Mouse (Mus musculus) gastrocnemius, postnatal 14 days (tissue): Measurements from ENCODE around the gene Nsun4. TPM values are rescaled to one million over a fixed set of nuclear protein-coding genes. Genes with fewer than 3 reads are reported as not detected.

Experiments used
- DNase-seq: peaks from one replicate; pipeline ENCODE4 v3.0.0; 2021; ENCODE audit warnings: mixed read lengths
- intact Hi-C: fragments of 180-260 bp; cut with DNase I; formaldehyde crosslinking; loops from one replicate; pipeline ENCODE4 v1.15.1; 2025; ENCODE audit warnings: low total_unique reads
- total RNA-seq, 2 experiments: library from RNA; stranded (reverse); gene quantifications; 2 replicates each; pipeline ENCODE4 v1.2.3; 2021

The Nsun4 gene
- total RNA-seq, 2 experiments from 2014 or later: 12.7 to 13.9 TPM

GRCm38 (mm10) chr4:115989382-115989781 is 64.3 kb downstream of the Nsun4 start:
- DNase-seq: no peak
- intact Hi-C loops: no loop called here

GRCm38 (mm10) chr4:115987858-115988530 is 65.7 kb downstream of the Nsun4 start:
- DNase-seq: no peak
- intact Hi-C loops: no loop called here

- no peak for DNase-seq
- intact Hi-C loops: no loop called here
Measured at GRCm38 (mm10) chr4:115987436-115987835, 66.2 kb downstream of the Nsun4 start.

GRCm38 (mm10) chr4:115984967-115985366 is 68.7 kb downstream of the Nsun4 start:
- intact Hi-C loops: no loop called here
- DNase-seq: no peak

- peak; percentile 77 for DNase-seq
- intact Hi-C loops: no loop called here
Measured at GRCm38 (mm10) chr4:115984111-115984510, 69.6 kb downstream of the Nsun4 start.

Other genes starting within 250 kb of the Nsun4 start
- 1 to 10 TPM; 2.8 to 3.4 TPM for gene Mob3c, start 225.8 kb downstream of the Nsun4 start, total RNA-seq
- 10 to 100 TPM; 23.8 to 25.4 TPM for gene Mknk1, start 214.7 kb downstream of the Nsun4 start, total RNA-seq
- gene Kncn, start 169.5 kb downstream of the Nsun4 start, total RNA-seq: not detected
- not detected for gene 6430628N08Rik, start 163.2 kb downstream of the Nsun4 start, total RNA-seq
- gene Dmbx1, start 114.0 kb downstream of the Nsun4 start, total RNA-seq: not detected
- gene Faah, start 36.0 kb downstream of the Nsun4 start, total RNA-seq: under 1 TPM in 1 of 2 experiments, not detected in 1; 0.39 TPM
- 100 to 1,000 TPM; 876 to 989 TPM for gene Uqcrh, start 21.2 kb upstream of the Nsun4 start, total RNA-seq
- gene Lrrc41, start 21.4 kb upstream of the Nsun4 start, total RNA-seq: 10 to 100 TPM; 19.0 to 25.0 TPM
- 1 to 10 TPM; 1.8 to 2.2 TPM for gene Rad54l, start 69.8 kb upstream of the Nsun4 start, total RNA-seq
- 10 to 100 TPM; 52.0 to 52.2 TPM for gene Pomgnt1, start 70.0 kb upstream of the Nsun4 start, total RNA-seq
- gene Lurap1, start 97.5 kb upstream of the Nsun4 start, total RNA-seq: 10 to 100 TPM; 10.8 to 13.4 TPM
- gene Tspan1, start 113.7 kb upstream of the Nsun4 start, total RNA-seq: not detected
- not detected for gene 1700042G07Rik, start 119.5 kb upstream of the Nsun4 start, total RNA-seq
- under 1 TPM in 1 of 2 experiments, not detected in 1; 0.47 TPM for gene Gm49337, start 119.5 kb upstream of the Nsun4 start, total RNA-seq
- gene Pik3r3, start 167.7 kb upstream of the Nsun4 start, total RNA-seq: 10 to 100 TPM in 1 of 2 experiments, 1 to 10 TPM in 1; 7.7 to 11.3 TPM